Mouse (Mus musculus) C2C12 (cell line): ENCODE measurements around the gene Rc3h1.

Source experiments
- CEBPB ChIP-seq: IDR thresholded peaks from one replicate; pipeline ENCODE4 v1.6.1; 2011; ENCODE audit warnings: low read depth, mild to moderate bottlenecking, control low read depth, moderate library complexity
- CTCF ChIP-seq: IDR thresholded peaks from one replicate; pipeline ENCODE4 v1.5.1; 2011; ENCODE audit not compliant: control insufficient read depth, insufficient read depth, insufficient read length
- MAX ChIP-seq: IDR thresholded peaks from one replicate; pipeline ENCODE4 v1.6.1; 2011; ENCODE audit warnings: mild to moderate bottlenecking, control low read depth
- MYOD1 ChIP-seq: IDR thresholded peaks from one replicate; pipeline ENCODE4 v1.6.1; 2011; ENCODE audit warnings: low read depth; ENCODE audit not compliant: control insufficient read depth, insufficient read length
- MYOG ChIP-seq: IDR thresholded peaks from one replicate; pipeline ENCODE4 v1.6.1; 2011; ENCODE audit not compliant: control insufficient read depth, insufficient read length; ENCODE audit errors: extremely low read depth
- USF1 ChIP-seq: IDR thresholded peaks from one replicate; pipeline ENCODE4 v1.6.1; 2011; ENCODE audit warnings: low read depth, mild to moderate bottlenecking, control low read depth, moderate library complexity

DNA sequence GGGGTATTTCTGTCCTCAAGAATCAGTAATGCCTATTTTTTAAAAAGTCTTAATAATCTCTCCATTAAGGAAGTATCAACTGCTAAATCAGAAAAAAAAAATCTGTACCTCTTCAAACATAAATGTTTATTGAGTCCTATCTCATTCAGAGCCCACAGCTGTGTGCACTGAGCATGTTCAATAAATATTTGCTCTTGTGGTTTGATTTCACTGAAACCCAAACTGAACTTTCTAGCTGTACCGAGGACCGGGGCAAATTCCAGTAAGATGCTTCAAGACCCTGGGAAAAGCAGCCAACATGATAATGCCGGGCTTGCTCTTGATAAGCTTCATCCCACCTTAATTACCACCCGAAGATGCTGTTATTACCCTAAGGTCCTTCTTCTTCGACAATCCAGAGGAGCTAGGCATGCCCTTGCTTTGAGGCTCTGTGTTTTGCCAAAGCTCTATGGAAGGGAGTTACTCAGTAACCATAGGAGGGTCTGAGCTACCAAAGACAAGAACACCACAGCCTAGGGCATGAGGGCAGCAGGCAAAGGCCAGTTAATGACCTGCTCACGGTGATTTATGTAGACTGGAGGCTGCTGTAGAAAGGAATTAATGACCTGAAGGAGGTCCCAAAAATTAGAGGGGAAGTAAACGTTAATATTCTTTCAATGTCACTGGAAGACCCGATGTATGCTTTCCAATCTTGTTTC is 74.5 kb downstream of the Rc3h1 start:
- TF ChIP-seq CTCF (no peak), MAX (no peak), USF1 (no peak), MYOG (no peak), CEBPB (no peak), MYOD1 (no peak)
